ENCODE assay signal across 29 mouse cellular contexts in the genomic region with DNA sequence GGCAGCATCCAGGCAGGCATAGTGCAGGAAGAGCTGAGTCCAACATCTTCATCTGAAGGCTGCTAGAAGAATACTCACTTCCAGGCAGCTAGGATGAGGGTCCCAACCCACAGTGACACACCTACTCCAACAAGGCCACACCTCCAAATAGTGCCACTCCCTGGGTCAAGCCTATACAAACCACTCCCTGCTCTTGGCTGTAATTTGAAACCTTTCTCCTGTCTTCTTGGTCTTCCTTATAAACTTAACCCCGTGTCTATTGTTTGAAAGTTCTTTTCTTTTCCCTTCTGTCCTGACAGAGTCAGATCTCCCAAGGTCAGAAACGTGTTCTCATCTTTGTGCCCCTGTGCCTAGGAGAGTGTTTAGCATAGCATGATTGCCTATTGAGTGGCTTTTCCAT.
"Had no signal": no experiment of that assay in that cellular context is flagged by ENCODE, and none has a peak within 500 bp of the region (broad histone marks: within the 10 kb centered on the region; RNA-seq: fewer than 3 reads in every experiment).

No protein-coding gene starts in this region.

- H3K27me3 ChIP-seq: heart, embryonic 12.5 days; heart, embryonic 13.5 days; heart, embryonic 15.5 days; hindbrain, embryonic 12.5 days; hindbrain, embryonic 13.5 days; hindbrain, embryonic 15.5 days; intestine, embryonic 15.5 days; kidney, embryonic 15.5 days had no signal

- DNase-seq: heart, postnatal 10 days; heart, postnatal 14 days; heart, postnatal 36 days; heart, postnatal 4 days; kidney, adult 11 months; kidney, adult 18-20 months; kidney, adult 2 months; kidney, adult 8-10 months; kidney, adult 9 months; kidney, postnatal 10 days; kidney, postnatal 14 days; kidney, postnatal 25 days; kidney, postnatal 36 days; kidney, postnatal 4 days; layer of hippocampus, adult 9-11 months; layer of hippocampus, postnatal 36 days had no signal

- H3K9me3 ChIP-seq: heart, embryonic 12.5 days; heart, embryonic 13.5 days; heart, embryonic 15.5 days; hindbrain, embryonic 12.5 days; hindbrain, embryonic 13.5 days; hindbrain, embryonic 15.5 days; intestine, embryonic 15.5 days; kidney, embryonic 15.5 days had no signal

- H3K36me3 ChIP-seq: heart, embryonic 12.5 days; heart, embryonic 13.5 days; heart, embryonic 15.5 days; hindbrain, embryonic 12.5 days; hindbrain, embryonic 13.5 days; hindbrain, embryonic 15.5 days; intestine, embryonic 15.5 days; kidney, embryonic 15.5 days had no signal

- H3K27ac ChIP-seq: heart, embryonic 13.5 days; heart, embryonic 15.5 days; hindbrain, embryonic 12.5 days; hindbrain, embryonic 13.5 days; hindbrain, embryonic 14.5 days; hindbrain, embryonic 15.5 days; hindbrain, postnatal 0 days; intestine, embryonic 15.5 days; kidney, embryonic 15.5 days; kidney, postnatal 0 days; layer of hippocampus, adult 2 months; left cerebral cortex, adult 2 months had no signal

- H3K9ac ChIP-seq: heart, embryonic 12.5 days; heart, embryonic 13.5 days; heart, embryonic 15.5 days; hindbrain, embryonic 12.5 days; hindbrain, embryonic 13.5 days; hindbrain, embryonic 14.5 days; hindbrain, embryonic 15.5 days; intestine, embryonic 15.5 days; kidney, embryonic 15.5 days had no signal

- H3K4me3 ChIP-seq: heart, embryonic 12.5 days; heart, embryonic 13.5 days; heart, embryonic 15.5 days; hindbrain, embryonic 12.5 days; hindbrain, embryonic 13.5 days; hindbrain, embryonic 15.5 days; intestine, embryonic 15.5 days; kidney, embryonic 15.5 days; layer of hippocampus, adult 2 months; left cerebral cortex, adult 2 months had no signal

- H3K4me1 ChIP-seq: hindbrain, embryonic 12.5 days; hindbrain, embryonic 13.5 days; intestine, embryonic 15.5 days; kidney, embryonic 15.5 days had no signal
